Mouse (Mus musculus) limb, embryonic 14.5 days (tissue): ENCODE measurements around the gene Lhfp. TPM values are rescaled to one million over a fixed set of nuclear protein-coding genes. Genes with fewer than 3 reads are reported as not detected.

ENCODE experiments used
- ATAC-seq: fragments of 200-750 bp; cut with Nextera tagmentation; 2 replicates; pipeline ENCODE4 v1.8.0; 2017; ENCODE audit warnings: low read depth, moderate number of reproducible peaks, moderate TSS enrichment; ENCODE audit not compliant: low FRiP score
- DNase-seq: peaks from one replicate; pipeline ENCODE4 v3.0.0-alpha.2; 2015; ENCODE audit warnings: low spot score
- H3K27ac ChIP-seq: fragments of 300-500 bp; sonication (generic); replicated peaks from 2 replicates; pipeline ENCODE4 v1.5.1; 2014; ENCODE audit warnings: low read depth, mild to moderate bottlenecking, low read length, moderate library complexity, mixed read lengths
- H3K27me3 ChIP-seq: fragments of 300-500 bp; sonication (generic); 2 replicates; pipeline ENCODE4 v1.6.1; 2014; ENCODE audit warnings: low read length, mixed read lengths; ENCODE audit not compliant: control insufficient read depth, insufficient read depth
- H3K36me3 ChIP-seq: fragments of 300-500 bp; sonication (generic); 2 replicates; pipeline ENCODE4 v1.6.1; 2014; ENCODE audit warnings: mild to moderate bottlenecking, low read length, moderate library complexity, mixed read lengths; ENCODE audit not compliant: control insufficient read depth, insufficient read depth
- H3K4me1 ChIP-seq: fragments of 300-500 bp; sonication (generic); 2 replicates; pipeline ENCODE4 v1.6.1; 2014; ENCODE audit warnings: antibody characterized with exemption, low read length, mixed read lengths; ENCODE audit not compliant: control insufficient read depth, insufficient read depth
- H3K4me2 ChIP-seq: fragments of 300-500 bp; sonication (generic); replicated peaks from 2 replicates; pipeline ENCODE4 v1.6.1; 2014; ENCODE audit warnings: low read depth, mild to moderate bottlenecking, low read length, moderate library complexity; ENCODE audit not compliant: severe bottlenecking
- H3K4me3 ChIP-seq: fragments of 300-500 bp; sonication (generic); replicated peaks from 2 replicates; pipeline ENCODE4 v1.5.1; 2014; ENCODE audit warnings: low read length
- H3K9ac ChIP-seq: fragments of 300-500 bp; sonication (generic); 2 replicates; pipeline ENCODE4 v1.6.1; 2014; ENCODE audit warnings: mild to moderate bottlenecking, low read depth, low read length, moderate library complexity; ENCODE audit not compliant: severe bottlenecking
- H3K9me3 ChIP-seq: fragments of 300-500 bp; sonication (generic); 2 replicates; pipeline ENCODE4 v1.6.1; 2016; ENCODE audit warnings: low read length; ENCODE audit not compliant: control insufficient read depth
- POLR2A ChIP-seq: fragments of 200-500 bp; IDR thresholded peaks from 2 replicates; pipeline ENCODE4 v1.8.0; 2012; ENCODE audit warnings: inconsistent platforms, mild to moderate bottlenecking, moderate library complexity, borderline replicate concordance; ENCODE audit not compliant: insufficient read depth, insufficient read length; ENCODE audit errors: extremely low read depth
- WGBS: fragments of 180-500 bp; shearing (Covaris S2); extraction: QIAGEN DNeasy Blood & Tissue Kit; methylation state at CpG from one replicate; pipeline ENCODE4 v1.1.7; 2014; 5-methylcytosine and 5-hydroxymethylcytosine counted together
- polyA plus RNA-seq, 2 experiments: library from polyadenylated mRNA; depleted of rRNA in 1 of 2; stranded (reverse) in 1 of 2; unstranded in 1 of 2; fragments of >200 nt; fragmentation: Nextera tagmentation in 1 of 2; extraction: Ambion mirVana in 1 of 2; gene quantifications; 2 replicates each; pipeline versions ENCODE4 v1.2.1 to v1.2.3; 2012 to 2014

The Lhfp gene
- polyA plus RNA-seq, 2 experiments = 83.3 to 94.0 TPM

GRCm38 (mm10) chr3:53294855-53295254, 253.5 kb downstream of the Lhfp start:
- no peak for TF ChIP-seq POLR2A
- Histone ChIP-seq H3K4me3 (no peak overlapping the region), H3K9ac (no peak overlapping the region), H3K9me3 (no peaks in the 10 kb centered on the region), H3K4me2 (no peak overlapping the region), H3K27ac (no peak overlapping the region), H3K4me1 (peaks cover under 1% of the 10 kb centered on the region; the same call in 1 of the 2 replicates), H3K36me3 (no peaks in the 10 kb centered on the region), H3K27me3 (no peaks in the 10 kb centered on the region)
- no peak for DNase-seq
- 64% methylated on average over 6 of the region's 6 CpGs for WGBS
- ATAC-seq = no peak

DNA sequence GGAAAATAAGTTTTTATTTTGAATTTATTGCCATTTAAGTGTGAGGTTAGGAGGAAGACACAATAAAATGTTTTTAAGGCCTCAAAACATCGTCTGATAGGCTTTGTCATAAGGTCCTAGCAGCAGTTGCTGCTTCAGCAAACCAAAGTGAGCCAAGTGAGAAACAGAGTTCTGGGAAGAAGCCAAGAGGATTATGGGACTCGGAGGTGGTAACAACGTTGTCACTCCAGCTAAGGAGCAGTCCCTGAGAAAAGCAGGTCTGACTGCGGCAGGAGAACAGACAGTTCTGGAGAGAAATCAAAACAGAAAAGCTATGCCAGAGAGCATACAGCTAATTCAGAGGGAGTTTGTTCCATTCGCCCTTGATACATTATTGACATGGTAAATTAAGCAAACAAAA, 260.5 kb downstream of the Lhfp start:
- H3K36me3 ChIP-seq = no peaks in the 10 kb centered on the region
- H3K9ac ChIP-seq = no peak overlapping the region
- peaks cover 5% of the 10 kb centered on the region for H3K9me3 ChIP-seq
- WGBS = 55% methylated on average over 5 of the region's 5 CpGs
- H3K4me1 ChIP-seq = no peaks in the 10 kb centered on the region
- H3K4me2 ChIP-seq = no peak overlapping the region
- no peak overlapping the region for H3K27ac ChIP-seq
- no peak for TF ChIP-seq POLR2A
- H3K4me3 ChIP-seq = no peak overlapping the region
- no peaks in the 10 kb centered on the region for H3K27me3 ChIP-seq
- DNase-seq (peak; percentile 29), ATAC-seq (no peak)

DNA sequence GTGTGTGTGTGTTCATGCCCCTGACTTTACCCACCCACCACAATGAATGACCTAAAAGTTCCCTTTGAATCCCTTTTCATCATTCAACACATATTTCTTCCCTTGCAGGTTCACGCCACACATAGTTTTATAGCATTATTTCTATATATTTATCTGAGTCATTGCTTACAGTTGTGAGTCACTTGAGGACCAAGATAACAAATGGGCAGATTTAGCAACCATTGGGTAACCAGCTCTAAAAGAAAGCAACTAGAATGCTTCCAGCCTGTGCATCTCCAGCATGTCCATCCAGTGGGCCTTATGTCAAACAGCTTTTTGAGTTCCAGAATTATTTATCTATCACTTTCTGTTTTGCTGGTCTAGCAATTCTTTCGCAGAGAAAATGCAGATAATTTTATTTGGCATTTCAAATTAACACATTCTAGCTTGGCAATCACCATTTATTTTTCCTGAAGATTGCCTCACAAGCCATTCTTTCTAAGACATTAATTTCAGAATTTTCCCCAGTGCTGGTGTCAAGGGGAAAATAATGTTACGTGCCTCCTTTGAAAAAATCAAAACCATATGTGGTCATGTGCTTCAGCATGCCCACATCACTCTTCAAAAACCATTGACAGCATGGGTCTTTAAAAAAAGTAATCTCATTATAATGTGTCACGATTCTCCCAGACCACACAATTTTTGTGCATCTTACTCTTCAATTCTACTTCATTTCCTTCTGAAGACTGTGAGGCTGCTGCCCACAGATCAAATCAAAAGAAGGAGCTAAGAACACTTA, 263.0 kb downstream of the Lhfp start:
- WGBS = 42% methylated on average over 4 of the region's 4 CpGs
- no peak overlapping the region for H3K27ac ChIP-seq
- no peak for TF ChIP-seq POLR2A
- H3K9me3 ChIP-seq = peaks cover 5% of the 10 kb centered on the region
- DNase-seq (no peak), ATAC-seq (no peak)
- H3K4me3 ChIP-seq = no peak overlapping the region
- H3K36me3 ChIP-seq = no peaks in the 10 kb centered on the region
- no peak overlapping the region for H3K9ac ChIP-seq
- no peaks in the 10 kb centered on the region for H3K27me3 ChIP-seq
- no peak overlapping the region for H3K4me2 ChIP-seq
- no peaks in the 10 kb centered on the region for H3K4me1 ChIP-seq

GRCm38 (mm10) chr3:53305860-53306259, 264.5 kb downstream of the Lhfp start:
- DNase-seq (no peak), ATAC-seq (no peak)
- no peak for TF ChIP-seq POLR2A
- H3K9ac ChIP-seq = no peak overlapping the region
- H3K4me1 ChIP-seq = no peaks in the 10 kb centered on the region
- H3K4me2 ChIP-seq = no peak overlapping the region
- whole genome bisulfite sequencing = 74% methylated on average over 1 of the region's 1 CpGs
- no peak overlapping the region for H3K4me3 ChIP-seq
- no peaks in the 10 kb centered on the region for H3K27me3 ChIP-seq
- no peak overlapping the region for H3K27ac ChIP-seq
- H3K36me3 ChIP-seq = no peaks in the 10 kb centered on the region
- H3K9me3 ChIP-seq = peaks cover 5% of the 10 kb centered on the region

GRCm38 (mm10) chr3:53308649-53309048, 267.3 kb downstream of the Lhfp start:
- ATAC-seq (no peak), DNase-seq (no peak)
- no peak overlapping the region for H3K4me3 ChIP-seq
- H3K27me3 ChIP-seq = no peaks in the 10 kb centered on the region
- peaks cover 5% of the 10 kb centered on the region for H3K9me3 ChIP-seq
- 51% methylated on average over 5 of the region's 5 CpGs for WGBS
- H3K36me3 ChIP-seq = no peaks in the 10 kb centered on the region
- no peak overlapping the region for H3K9ac ChIP-seq
- no peak for TF ChIP-seq POLR2A
- no peak overlapping the region for H3K4me2 ChIP-seq
- H3K27ac ChIP-seq = no peak overlapping the region
- H3K4me1 ChIP-seq = no peaks in the 10 kb centered on the region
